Mouse (Mus musculus): Measurements from ENCODE around the gene C1qa. TPM values are rescaled to one million over a fixed set of nuclear protein-coding genes. Genes with fewer than 3 reads are reported as not detected.

C1qa gene
- 8.6 and 11.2 TPM in 2 replicates for polyA plus RNA-seq (2016; fragmentation: Nextera tagmentation; extraction: Ambion mirVana)

- H3K4me3 ChIP-seq: no peak within 1 kb of the TSS
- H3K27ac ChIP-seq (ENCODE audit: poor library complexity, severe bottlenecking): no peak within 1 kb of the TSS
- H3K4me2 ChIP-seq: no peak within 1 kb of the TSS
- peaks cover 78% of the 10 kb centered on the region for H3K27me3 ChIP-seq (replicated peaks)
- no peak for ATAC-seq (ENCODE audit: insufficient number of reproducible peaks, low FRiP score)
- no peaks in the 10 kb centered on the region for H3K36me3 ChIP-seq
- H3K4me1 ChIP-seq (replicated peaks): 0 out of 2 replicates have a peak, but pooled peaks cover 3% of the 10 kb centered on the region
- no peaks in the 10 kb centered on the region for H3K9me3 ChIP-seq (replicated peaks)
- 73% methylated on average over 9 of the region's 9 CpGs for WGBS
- no peak within 1 kb of the TSS for H3K9ac ChIP-seq
Measured at GRCm38 (mm10) chr4:136898637-136899036, at the start of gene C1qa. Gene C1qa, minus strand, starts transcription at chr4:136898803.

GRCm38 (mm10) chr4:136945397-136945796 is 46.8 kb upstream of the C1qa start:
- Histone ChIP-seq H3K36me3 (no peaks in the 10 kb centered on the region), H3K9ac (no peak overlapping the region), H3K27ac (ENCODE audit: poor library complexity, severe bottlenecking) (no peak overlapping the region), H3K9me3 (replicated peaks) (no peaks in the 10 kb centered on the region), H3K4me2 (no peak overlapping the region), H3K4me1 (replicated peaks) (peaks cover 12% of the 10 kb centered on the region; the same call in 1 of the 2 replicates), H3K4me3 (no peak overlapping the region), H3K27me3 (replicated peaks) (peaks cover 96% of the 10 kb centered on the region)
- ATAC-seq (ENCODE audit: insufficient number of reproducible peaks, low FRiP score): no peak
- 59% methylated on average over 17 of the region's 17 CpGs for WGBS

- H3K4me3 ChIP-seq: no peak overlapping the region
Measured at GRCm38 (mm10) chr4:136944558-136945350, 46.2 kb upstream of the C1qa start.

GRCm38 (mm10) chr4:136943175-136943574 is 44.6 kb upstream of the C1qa start:
- ATAC-seq (ENCODE audit: insufficient number of reproducible peaks, low FRiP score): no peak
- Histone ChIP-seq H3K4me2 (peak overlapping the region; percentile 16), H3K4me3 (no peak overlapping the region), H3K27ac (ENCODE audit: poor library complexity, severe bottlenecking) (no peak overlapping the region), H3K9me3 (replicated peaks) (no peaks in the 10 kb centered on the region), H3K27me3 (replicated peaks) (peaks cover 97% of the 10 kb centered on the region), H3K4me1 (replicated peaks) (peaks cover 12% of the 10 kb centered on the region; the same call in 1 of the 2 replicates), H3K36me3 (no peaks in the 10 kb centered on the region), H3K9ac (no peak overlapping the region)
- 15% methylated on average over 13 of the region's 13 CpGs for WGBS

More at GRCm38 (mm10) chr4:136944558-136945350, 46.2 kb upstream of the C1qa start:
- no peak for ATAC-seq (ENCODE audit: insufficient number of reproducible peaks, low FRiP score)
- peaks cover 12% of the 10 kb centered on the region; the same call in 1 of the 2 replicates for H3K4me1 ChIP-seq (replicated peaks)
- 76% methylated on average over 11 of the region's 11 CpGs for WGBS
- no peaks in the 10 kb centered on the region for H3K9me3 ChIP-seq (replicated peaks)
- no peak overlapping the region for H3K27ac ChIP-seq (ENCODE audit: poor library complexity, severe bottlenecking)
- H3K9ac ChIP-seq: no peak overlapping the region
- no peak overlapping the region for H3K4me2 ChIP-seq
- H3K27me3 ChIP-seq (replicated peaks): peaks cover 96% of the 10 kb centered on the region
- H3K36me3 ChIP-seq: no peaks in the 10 kb centered on the region

- H3K36me3 ChIP-seq: no peaks in the 10 kb centered on the region
- ATAC-seq (ENCODE audit: insufficient number of reproducible peaks, low FRiP score): no peak
- H3K27ac ChIP-seq (ENCODE audit: poor library complexity, severe bottlenecking): no peak overlapping the region
- no peak overlapping the region for H3K4me3 ChIP-seq
- H3K27me3 ChIP-seq (replicated peaks): peaks cover 97% of the 10 kb centered on the region
- peak overlapping the region; percentile 16 for H3K4me2 ChIP-seq
- 23% methylated on average over 18 of the region's 18 CpGs for WGBS
- H3K9me3 ChIP-seq (replicated peaks): no peaks in the 10 kb centered on the region
- H3K4me1 ChIP-seq (replicated peaks): peaks cover 12% of the 10 kb centered on the region; the same call in 1 of the 2 replicates
- H3K9ac ChIP-seq: no peak overlapping the region
Measured at GRCm38 (mm10) chr4:136942761-136943160, 44.2 kb upstream of the C1qa start.

GRCm38 (mm10) chr4:136937935-136938334 is 39.3 kb upstream of the C1qa start:
- Histone ChIP-seq H3K4me1 (replicated peaks) (peaks cover 15% of the 10 kb centered on the region), H3K4me2 (no peak overlapping the region), H3K27me3 (replicated peaks) (peaks cover 97% of the 10 kb centered on the region), H3K4me3 (no peak overlapping the region), H3K27ac (ENCODE audit: poor library complexity, severe bottlenecking) (no peak overlapping the region), H3K9me3 (replicated peaks) (no peaks in the 10 kb centered on the region), H3K9ac (no peak overlapping the region), H3K36me3 (no peaks in the 10 kb centered on the region)
- WGBS: 77% methylated on average over 5 of the region's 5 CpGs
- no peak for ATAC-seq (ENCODE audit: insufficient number of reproducible peaks, low FRiP score)

GRCm38 (mm10) chr4:136937344-136937743 is 38.7 kb upstream of the C1qa start:
- H3K4me3 ChIP-seq: no peak overlapping the region
- no peaks in the 10 kb centered on the region for H3K36me3 ChIP-seq
- H3K27ac ChIP-seq (ENCODE audit: poor library complexity, severe bottlenecking): no peak overlapping the region
- no peak overlapping the region for H3K4me2 ChIP-seq
- H3K9me3 ChIP-seq (replicated peaks): no peaks in the 10 kb centered on the region
- no peak for ATAC-seq (ENCODE audit: insufficient number of reproducible peaks, low FRiP score)
- WGBS: 56% methylated on average over 4 of the region's 4 CpGs
- peaks cover 9% of the 10 kb centered on the region for H3K4me1 ChIP-seq (replicated peaks)
- H3K9ac ChIP-seq: no peak overlapping the region
- H3K27me3 ChIP-seq (replicated peaks): peaks cover 97% of the 10 kb centered on the region

- 38% methylated on average over 18 of the region's 18 CpGs for WGBS
- no peak for ATAC-seq (ENCODE audit: insufficient number of reproducible peaks, low FRiP score)
- Histone ChIP-seq H3K4me1 (replicated peaks) (peaks cover 9% of the 10 kb centered on the region), H3K4me3 (no peak overlapping the region), H3K27me3 (replicated peaks) (peaks cover 98% of the 10 kb centered on the region), H3K4me2 (no peak overlapping the region), H3K27ac (ENCODE audit: poor library complexity, severe bottlenecking) (no peak overlapping the region), H3K36me3 (no peaks in the 10 kb centered on the region), H3K9ac (no peak overlapping the region), H3K9me3 (replicated peaks) (no peaks in the 10 kb centered on the region)
Measured at GRCm38 (mm10) chr4:136934746-136935613, 36.4 kb upstream of the C1qa start.

- peak; percentile 68 for ATAC-seq (ENCODE audit: insufficient number of reproducible peaks, low FRiP score)
- Histone ChIP-seq H3K4me1 (replicated peaks) (peaks cover 9% of the 10 kb centered on the region), H3K36me3 (no peaks in the 10 kb centered on the region), H3K27ac (ENCODE audit: poor library complexity, severe bottlenecking) (no peak overlapping the region), H3K9ac (no peak overlapping the region), H3K4me2 (no peak overlapping the region), H3K27me3 (replicated peaks) (peaks cover 96% of the 10 kb centered on the region), H3K9me3 (replicated peaks) (no peaks in the 10 kb centered on the region), H3K4me3 (no peak overlapping the region)
- 48% methylated on average over 8 of the region's 8 CpGs for WGBS
Measured at GRCm38 (mm10) chr4:136930474-136930873, 31.9 kb upstream of the C1qa start.

GRCm38 (mm10) chr4:136928928-136929327 is 30.3 kb upstream of the C1qa start:
- Histone ChIP-seq H3K4me3 (no peak overlapping the region), H3K27me3 (replicated peaks) (peaks cover 92% of the 10 kb centered on the region), H3K27ac (ENCODE audit: poor library complexity, severe bottlenecking) (no peak overlapping the region), H3K9me3 (replicated peaks) (no peaks in the 10 kb centered on the region), H3K9ac (no peak overlapping the region), H3K36me3 (no peaks in the 10 kb centered on the region), H3K4me1 (replicated peaks) (no peaks in the 10 kb centered on the region), H3K4me2 (no peak overlapping the region)
- ATAC-seq (ENCODE audit: insufficient number of reproducible peaks, low FRiP score): no peak
- WGBS: 13% methylated on average over 5 of the region's 5 CpGs

- Histone ChIP-seq H3K4me3 (no peak overlapping the region), H3K36me3 (no peaks in the 10 kb centered on the region), H3K27ac (ENCODE audit: poor library complexity, severe bottlenecking) (no peak overlapping the region), H3K9me3 (replicated peaks) (no peaks in the 10 kb centered on the region), H3K27me3 (replicated peaks) (peaks cover 87% of the 10 kb centered on the region), H3K9ac (no peak overlapping the region), H3K4me2 (no peak overlapping the region), H3K4me1 (replicated peaks) (no peaks in the 10 kb centered on the region)
- 22% methylated on average over 15 of the region's 15 CpGs for WGBS
- no peak for ATAC-seq (ENCODE audit: insufficient number of reproducible peaks, low FRiP score)
Measured at GRCm38 (mm10) chr4:136925804-136926203, 27.2 kb upstream of the C1qa start.
